Mouse (Mus musculus) urinary bladder, adult 2 months (tissue): ENCODE results near the gene Muc20. TPM values are rescaled to one million over a fixed set of nuclear protein-coding genes. Genes with fewer than 3 reads are reported as not detected.

ENCODE experiments used
- polyA plus RNA-seq: library from polyadenylated mRNA; depleted of rRNA; stranded (reverse); fragments of >200 nt; gene quantifications from 2 replicates; pipeline ENCODE4 v1.2.3, GENCODE M21; 2012; rRNA removed

Gene Muc20
- polyA plus RNA-seq, 1 experiment: 0.19 TPM

Other genes starting within 250 kb of the Muc20 start
- gene Tfrc, start 188.5 kb downstream of the Muc20 start, polyA plus RNA-seq: 14.1 and 17.7 TPM in 2 replicates
- 106 and 114 TPM in 2 replicates for gene Tnk2, start 153.6 kb downstream of the Muc20 start, polyA plus RNA-seq
- 0.19 and 0.25 TPM in 2 replicates for gene Muc4, start 61.5 kb downstream of the Muc20 start, polyA plus RNA-seq
- gene Smbd1, start 13.0 kb upstream of the Muc20 start, polyA plus RNA-seq: not detected in 2 replicates
- gene Fyttd1, start 80.1 kb upstream of the Muc20 start, polyA plus RNA-seq: 49.7 and 51.4 TPM in 2 replicates
- 38.1 and 38.6 TPM in 2 replicates for gene Rubcn, start 80.3 kb upstream of the Muc20 start, polyA plus RNA-seq
- gene Lrch3, start 116.7 kb upstream of the Muc20 start, polyA plus RNA-seq: 25.1 and 26.9 TPM in 2 replicates